Mouse (Mus musculus) right cerebral cortex, postnatal 25 days (tissue): Measurements from ENCODE around the gene Optc.
A peak's percentile ranks its signal among the peaks of the same experiment; 100 is the strongest.

Source experiments
- DNase-seq: peaks from one replicate; pipeline ENCODE4 v3.0.0; 2022

Optc gene

DNA sequence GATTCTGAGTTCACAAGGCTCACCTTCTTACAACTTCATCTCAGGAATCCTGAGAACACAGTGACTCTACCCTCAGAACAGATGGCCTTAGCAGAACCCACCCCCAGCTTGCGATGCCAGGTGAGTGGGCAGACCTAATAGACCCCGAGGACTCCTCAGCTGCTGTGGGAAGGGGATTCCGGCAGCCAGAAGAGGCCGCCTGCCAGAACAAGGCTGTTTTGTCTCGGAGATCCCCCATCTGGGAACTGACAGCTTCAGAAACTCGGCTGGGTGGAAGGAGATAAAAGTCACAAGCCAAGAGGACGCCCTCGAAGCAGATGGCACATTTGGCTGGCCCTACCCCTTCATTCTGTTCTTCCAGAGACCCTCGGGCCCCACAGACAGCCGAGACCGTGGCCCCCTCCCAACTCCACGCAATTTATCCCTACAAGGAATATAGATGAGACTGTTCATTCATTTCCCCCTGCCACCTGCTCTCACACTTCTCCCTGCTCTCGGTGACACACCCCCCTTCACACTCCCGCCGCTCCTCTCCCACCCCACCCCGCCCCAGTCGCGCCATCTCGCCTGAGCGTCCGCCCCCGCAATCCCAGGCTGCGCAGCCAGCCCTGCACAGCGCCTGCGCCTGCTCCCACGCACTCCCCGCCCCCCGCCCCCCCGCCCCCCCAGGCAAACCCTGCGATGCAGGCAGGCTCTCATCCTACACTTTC is at the start of gene Optc:
Gene Optc (minus strand): TSS at position 51 of the 710 bp plus-strand sequence.
- peak; percentile 71 for DNase-seq

DNA sequence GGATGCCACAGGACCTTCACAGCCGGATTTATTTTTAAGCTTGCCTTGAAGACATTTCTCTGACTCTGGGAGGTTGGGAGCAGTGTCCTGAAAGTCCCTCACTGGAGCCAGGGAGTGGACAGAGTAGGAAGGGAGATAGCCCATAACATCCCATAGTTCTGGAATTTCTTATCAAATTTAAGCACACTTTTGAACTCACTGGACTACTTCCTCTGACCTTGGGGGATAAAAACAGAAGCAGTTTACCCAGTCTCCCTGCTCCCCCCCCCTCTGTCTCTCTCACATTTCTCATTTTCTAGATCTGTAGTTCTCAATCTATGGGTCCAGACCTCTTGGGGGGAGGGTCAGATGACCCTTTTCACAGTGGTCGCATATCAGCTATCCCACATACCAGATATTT is 46.2 kb upstream of the Optc start:
- DNase-seq: no peak

DNA sequence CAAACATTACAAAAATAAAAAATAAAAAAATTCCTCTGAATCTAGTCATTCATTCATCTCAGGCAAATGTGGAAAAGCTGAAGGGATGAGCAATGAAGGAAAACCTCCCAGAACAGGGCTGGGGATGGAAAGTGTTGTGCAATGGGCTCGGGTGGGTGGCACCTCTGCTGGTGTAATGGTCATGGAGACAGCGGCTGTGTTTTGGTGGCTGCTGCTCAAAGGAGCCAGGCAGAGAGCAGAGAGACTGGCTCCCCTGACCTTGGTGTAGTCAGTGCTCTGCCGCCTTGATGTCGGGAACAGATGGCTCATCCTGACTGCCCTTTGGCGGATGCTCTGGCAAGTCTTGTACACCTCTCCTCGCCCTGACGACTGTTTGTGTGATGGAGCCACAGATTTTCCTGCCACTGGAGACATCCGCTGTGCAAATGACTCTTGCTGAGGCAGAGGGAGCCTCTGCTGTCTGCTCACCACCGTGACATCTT is 45.5 kb upstream of the Optc start:
- no peak for DNase-seq

DNA sequence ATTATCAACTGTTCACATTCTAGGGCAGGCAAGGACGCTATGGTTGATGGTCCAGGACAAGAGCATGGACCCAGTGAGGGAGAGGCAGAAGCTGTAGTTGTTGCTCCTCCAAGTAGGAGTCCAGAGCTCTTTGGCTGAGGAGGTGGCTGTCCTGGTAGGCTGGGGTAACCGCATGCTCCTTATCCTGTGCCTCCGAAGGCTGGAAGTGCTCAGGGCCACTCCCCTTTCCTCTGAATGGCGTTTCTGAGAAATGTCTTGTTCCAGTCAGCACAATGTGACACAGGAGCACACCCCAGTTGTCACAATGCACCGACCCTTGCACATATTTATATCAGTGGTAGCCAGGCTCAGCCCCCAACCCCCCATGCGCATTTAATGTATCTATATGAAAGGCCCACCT is 43.8 kb upstream of the Optc start:
- no peak for DNase-seq

DNA sequence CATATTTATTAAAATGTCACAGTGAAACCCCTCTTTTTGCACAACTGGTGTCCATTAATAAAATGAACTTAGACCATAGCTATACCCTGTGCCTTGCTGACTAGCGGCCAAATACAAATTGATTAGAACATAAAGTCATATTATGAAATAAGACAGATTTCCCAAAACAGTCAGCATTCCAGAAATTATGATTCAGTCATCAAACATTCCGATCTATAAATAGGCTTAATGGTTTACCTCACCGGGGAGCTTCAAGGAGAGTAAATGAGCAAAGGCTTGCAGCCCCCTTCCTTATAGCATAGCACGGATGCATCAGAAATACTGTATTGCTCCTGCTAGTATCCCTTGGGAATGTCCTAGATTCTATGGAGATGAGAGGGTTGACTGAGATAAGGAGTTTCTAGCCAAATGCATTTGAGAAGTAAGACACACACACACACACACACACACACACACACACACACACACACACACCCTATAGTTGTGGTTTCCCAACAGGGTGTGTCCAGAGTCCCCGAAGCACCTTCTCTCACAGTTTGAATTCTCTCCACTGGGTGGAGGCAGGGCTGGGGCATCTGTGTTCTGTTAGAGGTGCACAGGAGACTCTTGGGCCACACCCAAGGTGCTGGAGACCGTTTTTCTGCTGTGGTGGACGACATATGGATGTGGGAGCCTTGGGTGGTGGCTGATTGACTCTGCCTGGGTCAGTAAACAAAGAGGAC is 42.4 kb upstream of the Optc start:
- DNase-seq: no peak

DNA sequence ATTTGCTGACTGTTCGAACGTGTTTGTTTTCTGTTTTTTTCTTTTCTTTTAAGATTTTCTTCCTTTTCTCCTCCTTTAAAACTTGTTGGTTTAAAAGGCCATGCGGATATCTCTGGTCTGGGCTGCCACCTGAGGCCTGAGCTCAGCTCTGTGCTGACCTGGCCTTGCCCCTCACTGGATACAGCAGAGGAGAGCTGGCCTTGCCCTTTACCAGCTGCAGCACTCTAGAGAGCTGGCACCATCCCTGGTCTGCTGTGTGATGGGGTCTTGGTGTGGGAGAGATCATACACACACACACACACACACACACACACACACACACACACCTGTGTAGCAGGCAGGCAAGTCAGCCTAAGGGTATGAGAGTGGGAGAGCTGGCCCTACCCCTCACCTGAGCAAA is 37.3 kb upstream of the Optc start:
- DNase-seq: no peak

DNA sequence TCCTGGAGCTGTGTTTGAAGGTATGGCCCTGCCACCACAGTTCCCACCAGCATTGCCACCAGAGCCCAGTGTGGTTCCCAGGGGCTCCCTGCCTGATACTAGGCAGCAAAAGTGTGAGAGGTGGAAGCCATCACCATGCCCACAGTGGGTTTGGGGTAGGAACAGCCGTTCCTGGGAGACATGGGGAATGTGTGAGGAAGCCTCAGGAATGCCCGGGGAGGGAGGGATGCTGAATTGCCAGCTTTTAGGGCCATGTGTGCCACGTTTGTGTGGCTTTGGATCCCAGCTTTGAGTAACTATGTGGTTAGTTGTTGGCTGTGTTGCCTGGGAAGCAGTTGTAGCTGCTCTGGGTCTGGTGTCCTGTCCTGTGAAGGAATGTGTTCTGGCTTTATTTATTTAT is 34.1 kb upstream of the Optc start:
- no peak for DNase-seq

DNA sequence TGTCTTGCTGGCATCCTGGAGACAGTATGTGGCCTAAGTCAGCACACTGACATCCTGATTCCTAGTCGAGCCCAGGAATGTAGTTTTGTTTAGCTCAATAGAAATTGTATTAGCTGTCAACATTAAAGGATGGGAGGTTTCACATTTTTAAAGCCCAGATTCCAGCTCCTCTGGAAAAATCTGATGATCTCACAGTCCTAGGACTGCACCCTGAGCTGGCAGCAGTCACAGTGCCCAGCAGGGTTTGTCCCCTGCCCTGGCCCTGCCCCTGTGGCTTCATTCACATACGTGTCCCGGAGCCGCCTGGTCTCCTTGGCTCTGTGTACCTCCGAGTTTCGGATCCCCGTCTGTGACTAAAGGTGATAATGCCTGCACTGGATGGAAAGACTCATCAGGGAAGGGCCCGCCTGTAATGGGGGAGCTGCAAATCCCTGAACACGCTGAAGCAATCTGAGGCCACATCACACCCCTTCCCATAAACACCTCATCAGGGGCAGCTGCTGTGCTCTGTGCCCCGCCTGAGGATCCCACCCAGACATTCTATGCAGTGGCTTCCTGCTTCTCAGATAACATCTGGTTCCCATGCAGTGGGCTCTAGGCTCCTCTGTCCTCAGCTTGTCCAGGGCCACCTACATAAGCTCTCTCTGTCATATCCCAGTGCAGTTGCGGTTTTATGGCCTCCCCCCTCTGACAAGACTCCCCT is 33.5 kb upstream of the Optc start:
- DNase-seq: no peak

DNA sequence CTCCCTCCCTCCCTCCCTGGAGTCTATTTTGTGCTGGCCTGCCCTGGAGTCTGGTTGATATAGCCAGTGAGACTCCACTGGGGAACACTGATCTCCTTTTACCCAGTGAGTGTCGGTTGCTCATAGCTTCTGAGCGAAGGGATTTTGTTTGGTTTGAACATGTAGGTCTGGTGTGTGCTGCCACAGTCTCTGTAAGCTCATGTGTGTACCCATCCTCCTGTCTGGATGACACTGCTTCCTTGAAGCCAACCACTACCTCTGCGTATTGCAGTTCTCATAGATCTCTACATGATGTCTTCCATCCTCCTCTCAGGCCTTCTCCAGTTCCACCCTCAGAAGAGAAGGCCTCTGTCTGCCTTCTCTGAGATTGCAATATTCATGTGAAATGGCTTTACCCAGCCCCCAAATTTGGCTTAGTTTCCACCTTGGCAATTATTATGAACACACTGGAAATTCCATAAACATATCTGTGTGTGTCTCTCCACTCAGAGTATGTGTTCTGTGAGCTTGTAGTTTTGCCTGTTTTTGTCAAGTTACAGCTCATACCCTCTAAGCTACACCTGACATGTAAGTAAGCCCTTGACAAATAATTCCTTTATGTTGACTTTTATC is 32.8 kb upstream of the Optc start:
- DNase-seq: no peak

DNA sequence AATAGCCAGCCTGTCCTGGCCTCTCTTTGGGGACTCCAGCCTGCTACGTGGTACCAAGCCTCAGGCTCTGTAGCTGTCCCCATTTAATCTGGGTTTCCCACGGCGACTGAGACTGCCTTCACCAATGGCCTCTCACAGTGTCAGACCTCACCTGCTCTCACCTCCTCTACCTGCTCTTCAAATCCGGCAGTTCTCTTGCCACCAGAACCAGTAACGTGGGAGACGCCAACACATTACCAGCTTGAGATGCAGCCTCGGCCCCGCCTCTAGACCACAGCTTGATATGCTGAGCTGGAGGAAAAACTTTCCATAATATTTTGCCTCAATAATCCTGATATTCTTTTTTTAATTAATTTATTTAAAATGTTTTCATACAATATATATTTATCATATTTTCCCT is 31.9 kb upstream of the Optc start:
- DNase-seq: no peak

DNA sequence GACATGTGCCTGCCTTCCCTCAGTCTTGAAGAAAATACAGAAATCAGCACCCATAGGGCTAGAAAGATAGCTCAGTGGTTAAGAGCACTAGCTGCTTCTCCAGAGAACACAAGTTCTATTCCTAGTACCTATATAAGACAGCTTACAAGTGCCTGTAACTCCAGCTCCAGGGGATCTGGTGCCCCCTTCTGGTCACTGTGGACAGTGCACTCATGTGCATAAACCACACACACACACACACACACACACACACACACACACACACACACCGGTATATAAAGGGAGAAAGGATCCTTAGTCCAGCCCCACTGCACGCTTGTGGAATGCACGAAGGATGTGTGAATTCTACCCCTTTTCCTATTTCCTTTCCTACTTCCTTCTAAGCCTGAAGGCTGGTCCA is 28.4 kb upstream of the Optc start:
- no peak for DNase-seq

DNA sequence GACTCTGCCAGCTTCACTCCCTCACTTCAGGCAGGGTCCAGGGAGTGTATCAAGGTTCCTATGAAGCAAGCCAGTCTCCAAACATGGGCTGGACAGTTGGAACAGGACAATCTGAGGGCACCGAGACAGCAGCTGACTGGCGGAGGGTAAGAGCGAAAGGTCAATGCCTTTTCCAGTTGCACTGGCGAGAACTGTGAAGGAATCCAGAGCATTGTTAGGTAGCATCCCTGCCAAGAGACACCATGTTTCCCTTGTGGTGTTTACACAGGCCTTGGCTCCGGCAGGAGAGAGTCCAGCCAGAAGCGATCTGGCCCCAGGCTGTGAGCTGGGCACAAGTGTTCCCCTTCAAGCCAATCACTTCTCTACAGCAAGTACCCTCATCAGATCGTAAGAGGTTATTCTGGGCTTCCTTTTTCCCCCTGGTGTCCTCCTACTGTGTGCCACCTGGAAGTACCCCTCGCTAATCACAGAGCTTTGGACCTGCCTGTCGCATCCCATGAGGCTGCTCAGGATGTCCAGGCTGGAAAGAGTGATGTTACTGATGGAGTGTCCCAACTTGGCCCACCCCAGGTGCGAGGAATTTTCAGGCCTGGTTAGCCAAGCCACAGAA is 26.7 kb upstream of the Optc start:
- DNase-seq: no peak

DNA sequence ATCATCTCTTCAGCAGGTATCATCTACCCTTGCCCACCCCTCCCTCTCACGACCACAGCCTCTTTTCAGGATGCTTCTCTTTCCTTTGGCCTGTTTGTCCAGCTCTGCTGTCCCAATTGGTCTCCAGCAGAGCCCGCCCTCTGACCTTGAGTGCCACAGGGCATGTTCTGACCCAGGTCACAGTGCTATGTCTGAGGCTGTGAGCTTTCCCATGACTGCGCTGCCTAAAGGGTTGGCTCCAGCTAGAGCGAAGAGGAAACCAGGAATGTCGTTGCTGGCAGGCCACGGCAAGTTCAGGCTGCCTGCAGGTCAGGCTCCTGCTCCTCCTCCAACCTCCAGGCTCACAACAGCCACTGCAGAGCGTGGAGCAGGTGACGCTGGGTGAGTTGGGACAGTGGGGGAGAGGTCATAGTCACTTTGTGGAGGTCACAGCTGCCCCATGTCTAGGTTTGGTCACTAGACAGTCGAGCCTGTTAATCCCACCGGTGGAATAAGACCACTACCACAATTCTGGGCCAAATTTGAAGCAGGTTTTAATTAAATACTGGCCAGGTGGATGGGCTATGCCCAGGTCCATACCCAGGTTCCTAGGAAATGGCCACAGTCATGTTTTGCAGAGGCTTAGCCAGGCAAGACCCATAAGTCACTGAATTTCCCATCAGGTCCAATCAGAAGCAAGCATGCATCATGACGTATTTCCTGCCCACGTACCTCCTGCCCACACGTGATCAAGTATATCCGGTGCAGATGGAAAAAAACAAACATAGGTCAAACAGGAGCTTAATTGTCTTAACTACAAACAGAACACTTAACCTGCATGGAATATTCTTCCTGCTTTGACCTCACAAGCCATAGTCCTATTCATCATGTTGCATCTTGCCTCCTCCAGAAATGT is 25.7 kb upstream of the Optc start:
- no peak for DNase-seq

DNA sequence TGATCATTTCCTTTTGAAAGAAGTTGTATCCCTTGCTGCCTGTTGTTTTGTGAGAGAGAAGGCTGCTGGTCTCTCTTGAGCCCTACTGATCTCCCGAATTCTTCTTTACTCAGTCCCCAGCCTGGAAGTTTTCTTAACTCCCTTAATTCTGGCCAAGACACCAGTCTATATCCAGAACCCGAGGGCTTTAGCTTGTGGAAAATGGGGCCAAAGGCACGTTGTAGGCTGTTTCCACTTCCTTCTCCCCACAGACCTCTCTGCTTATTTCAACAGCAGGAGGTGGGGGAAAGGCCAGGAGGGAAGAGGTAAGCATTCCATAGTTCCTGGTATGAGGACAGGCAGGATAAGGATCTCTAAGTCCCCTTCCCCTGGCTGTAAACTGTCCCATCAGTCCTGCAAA is 22.2 kb upstream of the Optc start:
- no peak for DNase-seq

DNA sequence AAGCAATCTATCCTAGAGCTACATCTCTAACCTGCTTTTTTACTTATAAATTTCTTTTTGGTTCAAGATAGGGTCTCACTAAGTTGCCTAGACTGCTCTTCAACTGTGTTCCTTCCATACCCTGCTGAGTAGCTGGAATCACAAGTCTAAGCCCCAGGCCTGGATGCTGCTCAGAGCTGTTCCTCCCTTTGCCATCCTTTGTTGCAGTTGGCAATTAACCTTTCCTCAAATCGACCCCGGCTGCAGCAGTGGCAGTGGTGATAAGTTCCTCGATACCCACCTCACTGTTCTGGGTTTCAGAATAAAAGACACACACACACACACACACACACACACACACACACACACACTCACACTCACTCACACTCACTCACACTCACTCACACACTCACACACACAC is 17.4 kb upstream of the Optc start:
- no peak for DNase-seq

DNA sequence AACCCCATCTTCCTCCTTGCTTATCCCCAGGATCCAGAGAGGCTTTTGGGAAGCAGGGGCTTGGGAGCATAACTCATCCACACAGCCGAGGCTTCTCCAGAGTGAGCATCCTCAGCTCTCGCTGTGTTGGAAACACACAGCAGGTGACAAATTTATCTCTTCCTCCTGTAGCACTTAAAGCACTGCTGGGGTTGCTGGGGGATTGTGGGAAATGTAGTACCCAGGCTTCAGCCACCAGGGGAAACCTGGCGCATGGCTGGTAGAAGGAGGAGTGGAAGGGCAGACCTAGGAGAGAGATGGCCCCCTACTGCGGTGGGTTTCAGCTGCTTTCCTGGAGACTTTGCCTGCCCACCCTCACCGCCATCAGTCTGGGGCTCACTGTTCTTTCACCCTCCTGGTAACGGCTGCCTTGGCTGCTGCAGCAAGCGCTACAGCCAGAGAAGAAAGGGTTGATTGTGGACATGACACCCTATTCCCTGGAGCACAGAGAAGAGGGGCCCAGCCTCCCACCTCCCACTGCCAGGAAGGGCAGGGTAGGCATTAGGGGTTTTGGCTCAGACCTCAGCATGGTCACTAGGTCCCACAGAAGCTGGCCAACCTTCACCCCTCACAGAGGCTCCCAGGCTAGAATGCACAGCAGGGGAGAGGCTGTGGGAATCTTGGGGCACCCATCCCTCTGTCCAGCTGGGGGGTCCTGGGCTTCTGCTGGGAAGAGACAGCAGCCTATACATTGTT is 16.5 kb upstream of the Optc start:
- peak; percentile 63 for DNase-seq

DNA sequence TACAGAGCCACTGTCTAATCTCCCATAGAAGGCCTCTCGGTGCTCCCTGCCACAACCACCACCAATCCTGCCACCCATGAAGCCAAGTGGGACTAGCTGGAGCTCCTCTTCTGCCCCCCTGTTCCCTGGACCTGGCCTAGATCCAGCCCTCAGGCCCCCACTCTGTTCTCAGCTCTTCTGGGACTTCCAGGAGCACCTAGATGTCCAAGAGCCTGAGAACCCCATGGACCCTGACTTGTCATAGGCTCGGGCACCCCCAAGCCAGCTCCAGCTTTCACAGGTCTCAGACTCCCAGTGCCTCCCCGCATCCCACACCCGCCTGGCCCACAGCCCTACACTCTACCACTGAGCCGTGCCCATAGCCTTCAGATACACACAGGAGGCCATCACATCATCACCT is 15.3 kb upstream of the Optc start:
- DNase-seq: no peak

DNA sequence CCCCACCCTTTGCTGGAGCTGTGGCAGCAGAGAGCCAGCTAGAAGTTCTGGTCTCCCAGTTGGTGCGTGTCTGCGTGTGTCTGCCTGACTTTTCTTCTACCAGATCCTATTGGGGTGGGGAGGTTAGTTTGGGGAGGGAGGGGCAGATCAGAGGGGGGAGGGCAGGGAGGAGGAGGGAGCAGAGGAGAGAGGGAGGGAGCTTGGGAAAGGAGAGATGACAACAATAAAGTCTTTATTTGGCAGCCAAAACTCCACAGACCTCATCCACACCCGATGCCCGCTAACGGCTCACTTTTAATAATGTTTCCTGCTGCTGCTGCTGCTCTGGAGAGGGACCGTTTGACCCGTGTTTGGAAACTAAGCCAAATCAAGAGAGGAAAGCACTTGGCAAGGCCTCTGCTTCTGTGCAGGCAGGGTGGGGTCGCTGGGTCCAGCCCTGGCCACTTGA is 13.5 kb upstream of the Optc start, which contains the start of gene Prelp:
Gene Prelp (minus strand): TSS at position 111 of the 448 bp plus-strand sequence.
- DNase-seq: no peak

DNA sequence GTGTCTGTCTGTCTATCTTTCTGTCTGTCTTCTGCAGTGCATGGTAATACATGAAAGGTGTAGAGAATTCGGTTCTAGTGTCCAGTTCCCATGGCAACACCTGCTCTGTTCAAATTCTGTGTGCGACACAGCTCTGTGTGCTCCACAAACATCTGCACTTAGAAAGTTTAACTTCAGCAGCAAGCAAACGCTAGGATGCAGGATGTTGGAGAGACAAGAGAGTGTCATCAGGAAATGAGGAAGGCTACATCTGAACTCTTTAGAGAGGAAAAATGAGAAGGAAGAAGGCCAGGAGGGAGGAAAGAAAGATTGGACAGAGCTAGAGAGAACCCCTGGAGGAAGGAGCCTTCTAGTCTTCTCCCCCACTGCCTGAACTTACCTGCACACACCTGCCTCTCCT is 13.1 kb upstream of the Optc start:
- no peak for DNase-seq

DNA sequence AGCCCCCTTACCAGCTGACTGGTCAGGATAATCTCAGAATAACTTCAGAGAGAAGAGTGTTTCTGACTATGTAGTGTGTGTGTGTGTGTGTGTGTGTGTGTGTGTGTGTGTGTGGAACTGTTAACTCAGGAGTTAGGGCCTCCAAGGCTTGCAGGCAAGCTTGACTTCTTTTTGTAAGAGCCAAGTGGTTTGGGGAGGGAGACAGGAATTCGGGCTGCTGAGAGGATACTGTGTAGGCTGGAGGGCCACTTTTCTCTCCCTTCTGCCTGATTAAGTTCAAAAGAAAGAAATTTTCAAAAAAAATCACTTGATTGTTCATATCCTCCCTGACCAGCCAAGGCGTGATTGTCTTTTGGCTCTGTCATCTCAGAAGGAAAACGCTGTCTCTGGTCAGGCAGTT is 12.6 kb upstream of the Optc start:
- no peak for DNase-seq

DNA sequence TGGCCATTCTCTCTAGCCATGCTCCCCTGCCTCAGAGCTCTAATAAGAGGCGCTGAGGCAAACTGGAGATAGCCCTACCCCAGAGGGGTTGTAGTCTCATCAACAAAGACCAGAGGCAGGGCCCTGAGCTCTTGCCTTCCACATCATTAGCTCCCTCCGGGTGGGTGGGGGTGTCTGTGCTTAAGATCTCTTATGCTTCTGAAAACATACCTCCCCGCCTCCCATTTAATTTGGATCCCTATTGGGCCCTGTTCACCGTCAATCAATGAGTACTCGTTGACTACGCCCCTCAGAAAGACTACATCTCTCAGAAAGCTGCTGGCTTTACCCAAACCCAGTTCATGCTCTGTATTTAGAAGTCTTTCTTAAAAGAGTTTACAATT is 10.3 kb upstream of the Optc start:
- DNase-seq: no peak
